Mouse (Mus musculus) heart, postnatal 0 days (tissue): Measurements from ENCODE around the gene Alox12e.

Experiments used
- CTCF ChIP-seq: IDR thresholded peaks from 2 replicates; pipeline ENCODE4 v1.5.1; 2016; ENCODE audit warnings: antibody characterized with exemption, control low read depth, low read depth
- EP300 ChIP-seq: IDR thresholded peaks from 2 replicates; pipeline ENCODE4 v1.6.1; 2016; ENCODE audit warnings: antibody characterized with exemption, low read depth

- TF ChIP-seq CTCF, result no peak
- TF ChIP-seq EP300, result no peak
These were observed 33.2 kb downstream of the Alox12e start for GRCm38 (mm10) chr11:70289236-70289635.
